Comparison of ENCODE assay signal across 30 mouse cellular contexts in the genomic region with DNA sequence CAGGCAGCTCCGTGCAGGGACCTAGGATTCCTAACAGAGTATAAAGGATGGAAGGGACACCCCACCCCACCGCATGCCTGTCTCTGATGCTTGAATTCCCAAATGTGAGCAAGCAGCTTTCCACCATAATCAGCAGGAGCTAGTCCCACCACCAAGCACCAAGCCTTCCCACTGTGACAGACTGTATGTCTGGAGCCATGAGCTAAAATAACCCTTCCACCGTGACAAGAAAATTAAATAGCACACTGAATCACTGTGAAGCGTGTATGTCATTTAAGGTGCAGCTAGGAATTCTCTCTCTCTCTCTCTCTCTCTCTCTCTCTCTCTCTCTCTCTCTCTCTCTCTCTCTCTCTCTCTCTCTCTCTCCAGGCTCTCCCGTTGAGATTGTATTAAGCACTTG. TPM values are rescaled to one million over a fixed set of nuclear protein-coding genes. Genes with fewer than 3 reads are reported as not detected.
DNase-seq lines count a peak whose midpoint lies in the region; ATAC-seq lines count a peak whose summit lies in the region.
"Had no signal": no experiment of that assay in that cellular context is flagged by ENCODE, and none has a peak within 500 bp of the region (broad histone marks: within the 10 kb centered on the region; RNA-seq: fewer than 3 reads in every experiment).

No protein-coding gene starts in this region.

- DNase-seq in forebrain, embryonic 10.5 days (ENCODE audit: extremely low spot score, low spot score) = no peak
- peak; percentile 66 for DNase-seq in heart, adult 11 months
- no peak for DNase-seq in heart, adult 8-10 months (ENCODE audit: low spot score)
- peak; percentile 13 for DNase-seq in right cerebral cortex, postnatal 4 days
- no peak for DNase-seq in right cerebral cortex, adult 18-20 months
- DNase-seq in left cerebral cortex, adult 18-20 months (ENCODE audit: low spot score in 2 of 2) = no peak
- DNase-seq: adrenal gland, postnatal 10 days; adrenal gland, postnatal 36 days; cerebellum, adult 11-12 months; cerebellum, adult 8-10 months; cerebellum, postnatal 10 days; cerebellum, postnatal 36 days; embryo, embryonic 11 days; gastrocnemius, adult 2 months; gastrocnemius, postnatal 14 days; heart, adult 18-20 months; heart, postnatal 14 days; heart, postnatal 4 days; kidney, adult 18-20 months had no signal

- no peaks in the 10 kb centered on the region for H3K27me3 ChIP-seq in forebrain, embryonic 13.5 days
- no peaks in the 10 kb centered on the region for H3K27me3 ChIP-seq in forebrain, embryonic 10.5 days (ENCODE audit: poor library complexity, severe bottlenecking)
- H3K27me3 ChIP-seq: embryonic facial prominence, embryonic 13.5 days; heart, embryonic 13.5 days; hindbrain, embryonic 15.5 days had no signal

- 0 out of 2 replicates have a peak, but pooled peaks have one; percentile 36 for ATAC-seq in forebrain, embryonic 13.5 days
- no peak for ATAC-seq in inflammation-experienced regulatory T-cells, adult 6 months
- ATAC-seq: activated CD4-positive, CD25-positive, alpha-beta regulatory T cell, adult 4 months; intestine, embryonic 16.5 days had no signal

- peaks cover 4% of the 10 kb centered on the region; the same call in 1 of the 2 replicates for H3K4me1 ChIP-seq in forebrain, embryonic 13.5 days
- H3K4me1 ChIP-seq in forebrain, embryonic 10.5 days = 0 out of 2 replicates have a peak, but pooled peaks cover 4% of the 10 kb centered on the region
- H3K4me1 ChIP-seq: embryonic facial prominence, embryonic 13.5 days; heart, embryonic 10.5 days had no signal

- no peak overlapping the region for H3K4me3 ChIP-seq in forebrain, embryonic 13.5 days
- H3K4me3 ChIP-seq in forebrain, embryonic 10.5 days = no peak overlapping the region
- H3K4me3 ChIP-seq: embryonic facial prominence, embryonic 10.5 days; embryonic facial prominence, embryonic 13.5 days; erythroblast, embryonic 14.5 days; gastrocnemius, adult 2 months; heart, embryonic 10.5 days; heart, embryonic 13.5 days; hindbrain, embryonic 12.5 days; hindbrain, embryonic 15.5 days had no signal

- no peak overlapping the region for H3K27ac ChIP-seq in forebrain, embryonic 13.5 days
- no peak overlapping the region for H3K27ac ChIP-seq in forebrain, embryonic 10.5 days
- H3K27ac ChIP-seq: embryonic facial prominence, embryonic 10.5 days; embryonic facial prominence, embryonic 13.5 days; gastrocnemius, adult 2 months; heart, embryonic 10.5 days; heart, embryonic 13.5 days; hindbrain, embryonic 12.5 days; hindbrain, embryonic 15.5 days had no signal

- H3K9me3 ChIP-seq in forebrain, embryonic 13.5 days (replicated peaks) = no peaks in the 10 kb centered on the region
- H3K9me3 ChIP-seq in forebrain, embryonic 10.5 days = no peaks in the 10 kb centered on the region
- H3K9me3 ChIP-seq: embryonic facial prominence, embryonic 10.5 days; embryonic facial prominence, embryonic 13.5 days; heart, embryonic 10.5 days; heart, embryonic 13.5 days; hindbrain, embryonic 12.5 days; hindbrain, embryonic 15.5 days had no signal

- H3K36me3 ChIP-seq in forebrain, embryonic 13.5 days (ENCODE audit: poor library complexity, severe bottlenecking) = no peaks in the 10 kb centered on the region
- H3K36me3 ChIP-seq in forebrain, embryonic 10.5 days (replicated peaks) = no peaks in the 10 kb centered on the region
- H3K36me3 ChIP-seq: embryonic facial prominence, embryonic 10.5 days; embryonic facial prominence, embryonic 13.5 days; heart, embryonic 10.5 days; heart, embryonic 13.5 days; hindbrain, embryonic 12.5 days; hindbrain, embryonic 15.5 days had no signal

- no peak overlapping the region for H3K4me2 ChIP-seq in forebrain, embryonic 13.5 days
- H3K4me2 ChIP-seq: embryonic facial prominence, embryonic 13.5 days; heart, embryonic 13.5 days; hindbrain, embryonic 12.5 days; hindbrain, embryonic 15.5 days had no signal

- H3K9ac ChIP-seq in forebrain, embryonic 13.5 days = no peak overlapping the region
- H3K9ac ChIP-seq: embryonic facial prominence, embryonic 13.5 days; heart, embryonic 13.5 days; hindbrain, embryonic 12.5 days; hindbrain, embryonic 15.5 days had no signal

- WGBS in forebrain, embryonic 13.5 days = 63% methylated on average over 5 of the region's 5 CpGs
- 87% methylated on average over 5 of the region's 5 CpGs for whole genome bisulfite sequencing in forebrain, embryonic 10.5 days

RNA-seq across cellular contexts. Expression of a gene that starts 16.7 kb away (rescaled TPM):
- 19.9 and 21.8 TPM in 2 replicates for polyA plus RNA-seq in forebrain, embryonic 13.5 days (2015; fragmentation: Nextera tagmentation; extraction: Ambion mirVana)
- polyA plus RNA-seq in forebrain, embryonic 10.5 days (2016; fragmentation: Nextera tagmentation; extraction: Ambion mirVana) = 16.3 and 19.0 TPM in 2 replicates
- 10 to 100 TPM; 28.8 to 54.0 (median 41.4) TPM for total RNA-seq in heart, adult 8-10 months (2022)
- total RNA-seq in left cerebral cortex, adult 18-20 months (2021) = 10 to 100 TPM; 75.4 to 78.3 TPM
- 1 to 10 TPM; 4.6 to 8.0 (median 6.4) TPM for polyA plus RNA-seq in inflammation-experienced regulatory T-cells, adult 6 months (2017; shearing (Covaris generic))

Comparison
In these comparisons a context has a peak if more than half of its experiments do, and no peak if none do; other contexts are left out.
1. DNase-seq: peak in heart, adult 11 months (single experiment) and right cerebral cortex, postnatal 4 days (single experiment); none in forebrain, embryonic 10.5 days (single experiment), heart, adult 8-10 months (single experiment), right cerebral cortex, adult 18-20 months (single experiment) and left cerebral cortex, adult 18-20 months (0 of 2).